Mouse (Mus musculus) liver, embryonic 12.5 days (tissue): ENCODE data around the gene Gtf2f2. TPM values are rescaled to one million over a fixed set of nuclear protein-coding genes. Genes with fewer than 3 reads are reported as not detected.
A peak's percentile ranks its signal among the peaks of the same experiment; 100 is the strongest.
"Not testable (repeated sequence)": the region's sequence is repeated elsewhere in the genome, so short reads cannot be mapped to it uniquely, and the experiment has no call there.

ENCODE experiments used
- ATAC-seq: fragments of 200-750 bp; cut with Nextera tagmentation; 2 replicates; pipeline ENCODE4 v1.8.0; 2017; ENCODE audit warnings: moderate number of reproducible peaks, mild to moderate bottlenecking, moderate library complexity
- H3K27ac ChIP-seq: fragments of 300-500 bp; sonication (generic); 2 replicates; pipeline ENCODE4 v1.5.1; 2016; ENCODE audit warnings: mild to moderate bottlenecking
- H3K27me3 ChIP-seq: fragments of 300-500 bp; sonication (generic); replicated peaks from 2 replicates; pipeline ENCODE4 v1.6.1; 2016; ENCODE audit warnings: mild to moderate bottlenecking, moderate library complexity
- H3K36me3 ChIP-seq: fragments of 300-500 bp; sonication (generic); 2 replicates; pipeline ENCODE4 v1.6.1; 2016; ENCODE audit warnings: mild to moderate bottlenecking, moderate library complexity
- H3K4me1 ChIP-seq: fragments of 300-500 bp; sonication (generic); 2 replicates; pipeline ENCODE4 v1.6.1; 2016
- H3K4me2 ChIP-seq: fragments of 300-500 bp; sonication (generic); 2 replicates; pipeline ENCODE4 v1.6.1; 2016; ENCODE audit warnings: mild to moderate bottlenecking, moderate library complexity
- H3K4me3 ChIP-seq: fragments of 300-500 bp; sonication (generic); 2 replicates; pipeline ENCODE4 v1.5.1; 2016; ENCODE audit warnings: mild to moderate bottlenecking, moderate library complexity
- H3K9ac ChIP-seq: fragments of 300-500 bp; sonication (generic); 2 replicates; pipeline ENCODE4 v1.6.1; 2016; ENCODE audit warnings: mild to moderate bottlenecking, moderate library complexity
- H3K9me3 ChIP-seq: fragments of 300-500 bp; sonication (generic); replicated peaks from 2 replicates; pipeline ENCODE4 v1.6.1; 2016; ENCODE audit warnings: mild to moderate bottlenecking, moderate library complexity
- whole genome bisulfite sequencing: fragments of 180-500 bp; shearing (Covaris S2); methylation state at CpG from one replicate; pipeline ENCODE4 v1.1.7; 2016; ENCODE audit not compliant: insufficient replicate concordance; 5-methylcytosine and 5-hydroxymethylcytosine counted together
- polyA plus RNA-seq: library from polyadenylated mRNA; unstranded; fragments of >200 nt; fragmentation: Nextera tagmentation; extraction: Ambion mirVana; gene quantifications from 2 replicates; pipeline ENCODE4 v1.2.1, GENCODE M21; 2016

Gtf2f2 gene
- polyA plus RNA-seq, 1 experiment from 2014 or later: 40.8 TPM

DNA sequence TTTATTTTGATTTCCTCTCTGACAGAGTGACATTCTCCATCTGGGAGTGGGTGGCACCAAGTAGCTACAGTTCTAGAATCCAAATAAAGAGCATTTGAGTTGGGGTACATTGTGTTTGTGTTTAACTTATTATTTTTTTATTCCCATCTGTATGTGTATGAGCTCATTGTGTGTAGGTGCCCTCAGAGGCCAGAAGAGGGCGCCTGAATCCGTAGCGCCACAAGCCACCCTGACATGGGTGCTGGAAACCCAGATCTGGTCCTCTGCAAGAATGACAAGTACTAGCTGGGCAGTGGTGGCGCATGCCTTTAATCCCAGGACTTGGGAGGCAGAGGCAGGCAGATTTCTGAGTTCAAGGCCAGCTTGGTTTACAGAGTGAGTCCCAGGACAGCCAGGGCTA is 138.9 kb downstream of the Gtf2f2 start:
- H3K27ac ChIP-seq: no peak overlapping the region
- ATAC-seq: no peak
- peaks cover 6% of the 10 kb centered on the region; the same call in 1 of the 2 replicates for H3K4me1 ChIP-seq
- 79% methylated on average over 4 of the region's 4 CpGs for WGBS
- no peak overlapping the region for H3K4me3 ChIP-seq
- no peaks in the 10 kb centered on the region for H3K9me3 ChIP-seq
- no peak overlapping the region for H3K4me2 ChIP-seq
- H3K9ac ChIP-seq: no peak overlapping the region
- peaks cover 3% of the 10 kb centered on the region; the same call in 1 of the 2 replicates for H3K27me3 ChIP-seq
- H3K36me3 ChIP-seq: no peaks in the 10 kb centered on the region

- Histone ChIP-seq H3K4me1 (no peaks in the 10 kb centered on the region; the same call in 1 of the 2 replicates), H3K27ac (no peak overlapping the region), H3K9ac (no peak overlapping the region), H3K4me2 (peak overlapping the region; percentile 37; the same call in 1 of the 2 replicates), H3K9me3 (no peaks in the 10 kb centered on the region), H3K36me3 (no peaks in the 10 kb centered on the region), H3K27me3 (0 out of 2 replicates have a peak, but pooled peaks cover 3% of the 10 kb centered on the region), H3K4me3 (peak overlapping the region; percentile 15; the same call in 1 of the 2 replicates)
- WGBS: 23% methylated on average over 4 of the region's 5 CpGs
- no peak for ATAC-seq
Measured at GRCm38 (mm10) chr14:75871111-75871510, 139.6 kb downstream of the Gtf2f2 start.

DNA sequence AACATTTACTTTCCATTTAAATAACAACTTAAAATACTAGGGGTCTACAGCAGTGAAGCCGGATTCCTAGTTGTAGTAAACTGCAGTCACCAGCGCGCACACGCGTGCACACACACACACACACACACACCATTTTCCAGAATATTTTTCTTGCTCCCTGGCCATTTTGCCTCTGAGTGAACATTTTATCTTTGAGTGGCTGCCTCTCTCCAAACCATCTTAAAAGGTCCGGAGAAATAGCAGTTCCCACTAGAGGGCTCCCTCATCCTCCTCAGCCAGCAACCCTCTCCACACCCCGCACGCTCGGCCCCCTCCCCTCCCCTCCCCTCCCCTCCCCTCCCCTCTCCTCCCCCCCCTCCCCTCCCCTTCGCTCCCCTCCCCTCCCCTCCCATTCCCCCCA is 140.0 kb downstream of the Gtf2f2 start:
- ATAC-seq: no peak
- Histone ChIP-seq H3K4me1 (no peaks in the 10 kb centered on the region), H3K9me3 (no peaks in the 10 kb centered on the region), H3K27ac (no peak overlapping the region), H3K36me3 (no peaks in the 10 kb centered on the region), H3K4me2 (peak overlapping the region; percentile 37; the same call in 1 of the 2 replicates), H3K27me3 (0 out of 2 replicates have a peak, but pooled peaks cover 3% of the 10 kb centered on the region), H3K9ac (no peak overlapping the region), H3K4me3 (peak overlapping the region; percentile 15)
- WGBS: 38% methylated on average over 6 of the region's 10 CpGs

GRCm38 (mm10) chr14:75869769-75870363 is 140.8 kb downstream of the Gtf2f2 start:
- Histone ChIP-seq H3K4me2 (no peak overlapping the region), H3K4me3 (no peak overlapping the region), H3K27ac (no peak overlapping the region), H3K9me3 (no peaks in the 10 kb centered on the region), H3K27me3 (no peaks in the 10 kb centered on the region), H3K9ac (no peak overlapping the region), H3K36me3 (no peaks in the 10 kb centered on the region), H3K4me1 (no peaks in the 10 kb centered on the region)
- 0 out of 2 replicates have a peak, but pooled peaks have one; percentile 32 for ATAC-seq
- WGBS: 68% methylated on average over 14 of the region's 14 CpGs

DNA sequence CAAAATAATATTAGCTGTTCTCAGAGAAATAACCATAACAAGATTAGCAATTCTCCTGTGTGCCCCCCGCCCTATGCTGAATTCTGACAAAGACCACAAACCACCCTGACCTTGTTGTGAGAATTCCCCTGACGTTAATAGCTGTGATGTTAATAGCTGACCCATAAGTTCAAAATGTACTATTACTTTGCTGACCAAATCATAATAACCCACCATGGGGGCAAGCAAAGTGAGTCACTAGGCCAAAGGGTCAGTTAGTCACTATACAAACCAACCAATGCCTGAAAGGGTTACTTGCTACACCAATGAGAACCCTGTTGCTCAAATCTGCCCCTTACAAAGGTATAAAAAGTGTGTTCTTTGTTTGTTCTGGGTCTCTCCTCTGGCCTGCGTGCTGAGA is 142.6 kb downstream of the Gtf2f2 start:
- not testable (repeated sequence) for H3K4me3 ChIP-seq, H3K27ac ChIP-seq, H3K4me1 ChIP-seq, H3K9ac ChIP-seq, ATAC-seq, H3K27me3 ChIP-seq, H3K36me3 ChIP-seq, H3K4me2 ChIP-seq, H3K9me3 ChIP-seq
- 68% methylated on average over 3 of the region's 3 CpGs for WGBS

GRCm38 (mm10) chr14:75866706-75867333 is 143.8 kb downstream of the Gtf2f2 start:
- no peak overlapping the region for H3K4me3 ChIP-seq
- H3K4me2 ChIP-seq: no peak overlapping the region
- WGBS: 70% methylated on average over 9 of the region's 9 CpGs
- no peaks in the 10 kb centered on the region for H3K9me3 ChIP-seq
- H3K4me1 ChIP-seq: no peaks in the 10 kb centered on the region
- no peak overlapping the region for H3K9ac ChIP-seq
- no peak for ATAC-seq
- H3K27me3 ChIP-seq: no peaks in the 10 kb centered on the region
- H3K27ac ChIP-seq: no peak overlapping the region
- H3K36me3 ChIP-seq: no peaks in the 10 kb centered on the region

DNA sequence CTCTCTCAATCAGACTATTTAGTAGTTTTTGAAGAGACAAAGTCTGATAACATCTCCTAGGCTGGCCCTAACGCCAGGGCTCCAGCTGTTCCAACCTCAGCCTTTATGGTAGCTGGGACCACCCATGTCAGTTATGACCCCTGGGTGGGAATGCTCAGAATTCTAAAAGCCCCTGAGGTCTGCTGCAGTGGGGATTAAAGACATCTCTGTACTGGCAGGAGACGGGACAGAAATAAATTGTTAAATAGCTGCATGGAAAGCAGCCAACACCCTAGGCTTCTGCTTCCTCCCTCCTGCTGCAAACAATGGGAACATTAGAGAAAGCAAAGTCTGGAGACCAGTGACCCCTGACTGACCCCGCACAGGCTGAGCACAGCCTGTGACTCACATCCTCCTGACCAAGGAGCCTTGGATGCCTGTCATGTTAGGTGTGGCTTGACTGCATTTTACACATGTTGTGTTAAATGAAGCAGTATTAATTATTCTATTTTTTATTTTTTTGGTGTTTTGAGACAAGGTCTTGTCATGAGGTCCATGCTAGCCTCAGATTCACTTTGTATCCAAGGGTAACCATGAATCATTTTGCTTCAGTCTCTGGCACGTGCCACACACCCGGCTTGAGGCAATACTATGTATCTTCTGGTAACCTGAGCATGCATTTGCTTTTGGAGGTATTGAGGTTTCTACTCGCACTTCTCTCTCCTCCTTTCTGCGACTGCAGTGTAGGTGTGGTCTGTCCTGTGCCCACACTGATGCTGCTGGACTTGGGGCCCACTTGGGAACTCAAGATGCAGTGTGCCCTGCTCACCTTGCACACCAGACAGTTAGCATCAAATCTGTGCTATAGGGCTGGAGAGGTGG is 146.9 kb downstream of the Gtf2f2 start:
- Histone ChIP-seq H3K4me3 (no peak overlapping the region), H3K27ac (peak overlapping the region; percentile 27; the same call in 1 of the 2 replicates)
- peak; percentile 42; the same call in 1 of the 2 replicates for ATAC-seq

DNA sequence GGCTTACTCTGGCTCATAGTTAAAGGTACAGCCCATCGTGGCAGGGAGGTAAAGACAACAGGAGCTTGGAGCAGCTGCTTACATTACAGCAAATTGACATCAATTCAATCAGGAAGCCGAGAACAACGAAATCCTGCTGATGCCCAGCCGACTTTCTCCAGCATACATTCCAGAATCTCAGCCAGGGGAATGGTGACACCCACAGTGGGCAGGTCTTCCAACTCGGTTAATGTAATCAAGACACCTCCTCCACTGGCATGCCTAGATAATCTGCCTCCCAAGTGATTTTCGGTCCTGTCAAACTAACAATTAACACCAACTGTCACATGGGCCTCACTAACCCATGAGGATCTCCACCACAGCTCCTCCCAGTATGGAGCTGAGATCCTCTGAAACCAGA is 148.0 kb downstream of the Gtf2f2 start:
- ATAC-seq: no peak
- WGBS: 72% methylated on average over 6 of the region's 6 CpGs
- no peaks in the 10 kb centered on the region for H3K4me1 ChIP-seq
- no peak overlapping the region for H3K27ac ChIP-seq
- H3K4me3 ChIP-seq: no peak overlapping the region
- H3K9me3 ChIP-seq: no peaks in the 10 kb centered on the region
- H3K36me3 ChIP-seq: no peaks in the 10 kb centered on the region
- H3K9ac ChIP-seq: no peak overlapping the region
- no peaks in the 10 kb centered on the region for H3K27me3 ChIP-seq
- H3K4me2 ChIP-seq: no peak overlapping the region

More for the DNA sequence above, 146.9 kb downstream of the Gtf2f2 start:
- Histone ChIP-seq H3K9ac (no peak overlapping the region), H3K36me3 (no peaks in the 10 kb centered on the region), H3K9me3 (no peaks in the 10 kb centered on the region), H3K4me2 (no peak overlapping the region), H3K27me3 (no peaks in the 10 kb centered on the region), H3K4me1 (no peaks in the 10 kb centered on the region)
- 36% methylated on average over 7 of the region's 7 CpGs for WGBS

- Histone ChIP-seq H3K36me3 (no peaks in the 10 kb centered on the region), H3K9me3 (no peaks in the 10 kb centered on the region), H3K27ac (no peak overlapping the region), H3K4me3 (no peak overlapping the region), H3K9ac (no peak overlapping the region), H3K4me2 (no peak overlapping the region), H3K27me3 (no peaks in the 10 kb centered on the region), H3K4me1 (no peaks in the 10 kb centered on the region)
- ATAC-seq: no peak
- 69% methylated on average over 2 of the region's 2 CpGs for WGBS
Measured at GRCm38 (mm10) chr14:75859619-75860018, 151.0 kb downstream of the Gtf2f2 start.

GRCm38 (mm10) chr14:75858181-75858580 is 152.5 kb downstream of the Gtf2f2 start:
- no peaks in the 10 kb centered on the region for H3K9me3 ChIP-seq
- H3K36me3 ChIP-seq: no peaks in the 10 kb centered on the region
- WGBS: 59% methylated on average over 2 of the region's 2 CpGs
- H3K27me3 ChIP-seq: no peaks in the 10 kb centered on the region
- no peak overlapping the region for H3K9ac ChIP-seq
- no peak overlapping the region for H3K4me3 ChIP-seq
- no peak overlapping the region for H3K27ac ChIP-seq
- ATAC-seq: no peak
- no peak overlapping the region for H3K4me2 ChIP-seq
- H3K4me1 ChIP-seq: no peaks in the 10 kb centered on the region

- Histone ChIP-seq H3K4me3 (no peak overlapping the region), H3K36me3 (peaks cover 17% of the 10 kb centered on the region), H3K27me3 (no peaks in the 10 kb centered on the region), H3K27ac (no peak overlapping the region), H3K9ac (no peak overlapping the region), H3K9me3 (no peaks in the 10 kb centered on the region), H3K4me2 (no peak overlapping the region), H3K4me1 (no peaks in the 10 kb centered on the region)
- no peak for ATAC-seq
- 52% methylated on average over 17 of the region's 17 CpGs for WGBS
Measured at GRCm38 (mm10) chr14:75855263-75855992, 155.2 kb downstream of the Gtf2f2 start.
